Mouse (Mus musculus) megakaryocyte-erythroid progenitor cell, adult 5-6 weeks (primary cell): ENCODE data around the gene Hspbp1. TPM values are rescaled to one million over a fixed set of nuclear protein-coding genes. Genes with fewer than 3 reads are reported as not detected.

Experiments used
- ATAC-seq: replicated peaks from 2 replicates; pipeline ENCODE4 v1.8.0; 2016; ENCODE audit warnings: mild to moderate bottlenecking, inconsistent platforms; ENCODE audit not compliant: severe bottlenecking, poor library complexity, low FRiP score, low TSS enrichment
- total RNA-seq, 2 experiments: library from RNA; stranded (forward) in 1 of 2; stranded (reverse) in 1 of 2; fragments of 200-1000, 215-1000 nt in 1 of 2; fragments of >200 nt in 1 of 2; fragmentation: Nextera tagmentation in 1 of 2; gene quantifications; 2 replicates each; pipeline ENCODE4 v1.2.3; 2014 to 2017

Gene Hspbp1
- total RNA-seq, 2 experiments from 2014 or later: 44.9 to 69.0 TPM

GRCm38 (mm10) chr7:4670655-4671255, 14.1 kb downstream of the Hspbp1 start:
- peak; percentile 96 for ATAC-seq

DNA sequence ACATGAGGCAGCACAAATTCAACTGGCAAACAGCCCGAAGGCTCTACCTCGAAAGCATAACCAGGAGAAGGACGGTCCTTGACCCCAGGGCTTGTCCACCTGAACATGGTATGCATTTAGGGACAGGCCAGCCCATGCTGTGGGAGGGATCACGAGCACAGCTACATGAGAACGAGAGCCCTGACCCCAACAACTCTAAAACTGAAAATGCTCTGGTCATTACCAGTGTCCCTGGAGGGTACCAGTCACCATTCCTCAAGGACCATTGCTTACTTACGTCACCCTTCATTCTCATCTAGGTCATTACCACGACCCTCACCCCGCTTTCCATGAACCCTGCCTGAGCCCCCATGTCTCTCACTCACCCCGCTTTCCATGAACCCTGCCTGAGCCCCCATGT, 15.7 kb downstream of the Hspbp1 start:
- ATAC-seq: no peak

DNA sequence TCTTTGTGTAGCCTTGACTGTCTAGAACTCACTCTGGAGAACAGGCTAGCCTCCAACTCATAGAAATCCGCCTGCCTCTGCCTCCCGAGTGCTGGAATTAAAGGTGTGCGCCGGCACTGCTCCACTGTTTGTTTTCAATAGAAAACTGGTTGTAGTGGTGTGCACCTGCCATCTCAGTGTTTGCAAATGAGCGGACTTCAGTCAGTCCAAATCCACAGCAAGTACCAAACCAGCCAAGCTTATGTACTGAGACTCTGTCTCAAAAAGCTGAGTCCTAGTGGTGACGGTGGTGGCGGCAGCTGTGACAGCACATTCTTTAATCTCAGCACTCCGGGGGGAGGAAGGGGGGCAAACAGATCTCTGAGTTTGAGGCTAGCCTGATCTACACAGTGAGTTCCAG, 16.4 kb downstream of the Hspbp1 start:
- no peak for ATAC-seq

DNA sequence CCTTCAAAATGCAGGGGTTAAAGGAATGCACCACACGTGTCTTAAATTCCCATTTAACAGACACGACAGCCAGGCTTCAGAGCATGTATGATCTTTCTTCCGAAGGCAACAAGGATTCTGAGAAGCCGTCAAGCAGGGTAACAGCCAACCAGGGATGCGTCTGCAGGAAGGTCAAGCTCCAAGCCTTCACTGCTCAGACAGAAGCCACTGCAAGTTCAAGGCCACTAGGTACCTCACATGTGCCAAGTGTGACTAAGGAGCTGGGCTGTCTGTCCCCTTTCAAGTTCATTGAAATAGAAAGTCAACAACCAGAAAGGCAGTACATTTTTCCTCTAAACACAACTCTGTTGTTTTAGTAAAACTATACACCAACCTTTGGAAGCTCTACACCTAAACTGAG, 18.0 kb downstream of the Hspbp1 start:
- no peak for ATAC-seq

GRCm38 (mm10) chr7:4663742-4664141, 21.1 kb downstream of the Hspbp1 start:
- no peak for ATAC-seq

DNA sequence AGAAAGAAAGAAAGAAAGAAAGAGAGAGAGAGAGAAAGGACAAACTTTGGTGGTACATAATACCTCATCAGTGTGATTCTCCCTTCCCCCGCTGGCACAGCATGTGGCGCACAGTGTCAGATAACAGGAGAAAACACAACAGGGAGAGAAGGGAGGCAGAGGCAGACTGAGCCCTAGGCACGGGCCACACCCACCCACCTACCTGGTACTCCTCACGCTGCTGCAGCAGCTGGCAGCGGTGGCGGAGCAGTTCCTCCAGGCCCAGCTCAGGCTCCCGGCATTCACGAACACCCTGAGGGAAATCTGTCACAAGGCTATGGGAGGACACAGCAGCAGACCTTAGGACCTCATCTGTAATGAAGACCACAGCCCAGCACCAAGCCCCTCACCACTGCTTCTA, 21.7 kb downstream of the Hspbp1 start:
- ATAC-seq: peak; percentile 59

DNA sequence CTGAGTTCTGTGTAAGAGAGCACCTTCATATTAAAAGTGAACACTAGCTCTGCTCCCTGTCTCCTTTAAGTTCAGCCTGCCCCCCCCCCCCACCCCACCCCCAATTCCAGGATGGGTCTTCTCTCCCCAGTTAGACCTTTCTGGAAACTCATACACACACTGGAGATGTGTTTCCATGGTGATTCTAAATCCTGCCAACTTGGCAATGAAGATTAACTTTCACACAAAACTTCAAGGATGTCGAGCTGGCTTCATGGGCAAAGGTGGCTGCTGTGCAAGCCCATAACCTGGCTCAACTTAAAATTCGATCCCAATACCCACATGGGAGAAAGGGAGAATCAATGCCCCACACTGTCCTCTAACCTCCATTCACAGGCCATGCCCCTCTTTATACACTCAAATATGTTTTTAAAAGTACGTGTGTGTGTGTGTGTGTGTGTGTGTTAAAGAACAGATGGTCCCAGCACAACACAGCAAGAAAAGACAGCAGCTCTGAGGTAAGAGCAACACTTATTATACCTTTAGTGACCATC, 24.9 kb downstream of the Hspbp1 start:
- ATAC-seq: no peak

DNA sequence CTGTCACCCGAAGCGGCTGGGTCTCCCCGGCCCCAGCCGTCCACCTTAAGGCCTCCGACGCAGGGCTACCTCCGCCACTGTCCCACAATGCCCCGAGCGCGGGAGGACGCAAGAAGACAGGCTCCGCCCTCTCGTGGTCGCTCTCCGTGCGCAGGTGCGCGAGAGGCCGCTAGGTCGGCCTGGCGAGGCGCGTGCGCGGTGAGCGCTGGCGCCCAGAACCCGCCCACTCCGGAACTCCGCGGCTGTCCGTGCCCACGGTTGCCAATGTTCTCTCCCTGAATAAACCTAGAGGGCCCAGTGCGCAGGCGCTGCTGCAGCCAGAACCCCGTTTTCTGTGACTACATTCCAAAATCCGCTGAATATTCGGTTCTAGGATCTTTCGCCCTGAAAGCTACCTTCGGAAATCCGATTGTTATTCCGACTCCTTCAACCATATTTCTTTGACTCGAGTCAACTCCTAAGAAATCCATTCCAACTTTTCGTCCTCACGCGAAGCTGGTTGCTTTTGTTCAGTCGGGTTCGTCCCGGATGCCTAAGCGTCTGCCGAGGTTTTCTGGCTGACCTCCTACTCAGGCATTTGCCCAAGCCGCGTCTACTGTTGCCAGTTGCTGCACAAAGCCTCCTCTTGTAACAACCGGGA, 25.8 kb downstream of the Hspbp1 start, which contains the start of gene Ppp6r1:
Gene Ppp6r1 (minus strand): TSS at position 108 of the 640 bp plus-strand sequence.
- ATAC-seq: peak; percentile 83

DNA sequence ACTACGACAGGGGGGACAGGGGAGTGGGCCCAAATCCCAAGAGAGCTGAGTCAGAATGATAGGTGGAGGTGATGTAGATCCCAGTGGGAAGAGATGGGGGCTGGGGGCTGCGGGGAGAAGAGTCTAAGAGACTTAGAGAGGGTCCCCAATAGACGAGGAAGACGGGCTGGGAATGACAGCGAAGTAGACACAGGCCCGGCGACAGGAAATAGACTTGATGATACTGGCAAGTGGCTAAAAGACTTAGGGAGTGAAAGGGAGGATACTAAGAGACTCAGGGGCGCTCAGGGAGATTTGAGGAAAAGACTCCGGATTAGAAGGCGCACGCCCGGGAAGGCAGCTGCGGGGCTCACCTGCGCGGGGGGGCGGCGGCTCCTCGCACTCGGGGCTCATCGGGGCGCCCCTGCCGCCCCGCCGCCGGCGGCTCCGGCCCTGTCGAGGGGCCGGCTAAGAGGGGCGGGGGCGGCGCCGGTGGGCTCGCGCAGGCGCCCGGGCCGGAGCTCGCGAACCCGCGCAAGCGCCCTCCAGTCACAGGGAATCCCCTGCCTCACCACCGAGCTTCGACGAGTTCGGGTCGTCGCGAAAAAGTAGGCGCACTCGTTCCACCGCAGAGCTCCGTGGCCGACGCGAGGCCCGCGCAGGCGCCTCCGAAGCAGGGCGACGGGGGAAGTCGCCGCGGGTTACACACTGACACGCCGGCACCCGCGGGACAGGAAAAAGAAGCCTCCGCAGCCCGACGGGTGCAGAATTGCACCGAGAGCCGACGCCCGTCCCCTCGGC, 26.6 kb downstream of the Hspbp1 start:
- peak; percentile 16 for ATAC-seq

- no peak for ATAC-seq
Measured at GRCm38 (mm10) chr7:4657521-4658127, 27.2 kb downstream of the Hspbp1 start.

DNA sequence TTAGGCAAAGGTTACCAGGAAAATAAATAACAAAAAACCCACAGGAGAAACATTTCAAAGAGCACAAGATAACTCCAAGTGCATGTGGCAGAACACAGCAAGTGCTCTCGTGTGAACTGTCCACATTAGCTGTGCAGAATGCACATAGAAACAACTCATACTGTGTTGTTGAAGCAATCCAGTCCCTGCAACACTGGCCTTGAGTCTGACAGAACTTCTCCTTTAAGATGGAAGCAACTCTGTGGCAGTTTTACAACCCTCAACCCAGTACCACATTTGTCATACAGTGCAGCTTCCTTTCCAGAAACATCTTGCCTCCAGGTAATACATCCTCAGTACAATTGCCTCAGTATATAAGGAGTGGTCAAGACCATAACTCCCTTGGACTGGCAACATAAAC, 28.1 kb downstream of the Hspbp1 start:
- ATAC-seq: no peak

GRCm38 (mm10) chr7:4655916-4656315, 29.0 kb downstream of the Hspbp1 start:
- ATAC-seq: no peak

GRCm38 (mm10) chr7:4655393-4655792, 29.5 kb downstream of the Hspbp1 start:
- no peak for ATAC-seq

- ATAC-seq: no peak
Measured at GRCm38 (mm10) chr7:4654221-4654620, 30.6 kb downstream of the Hspbp1 start.

DNA sequence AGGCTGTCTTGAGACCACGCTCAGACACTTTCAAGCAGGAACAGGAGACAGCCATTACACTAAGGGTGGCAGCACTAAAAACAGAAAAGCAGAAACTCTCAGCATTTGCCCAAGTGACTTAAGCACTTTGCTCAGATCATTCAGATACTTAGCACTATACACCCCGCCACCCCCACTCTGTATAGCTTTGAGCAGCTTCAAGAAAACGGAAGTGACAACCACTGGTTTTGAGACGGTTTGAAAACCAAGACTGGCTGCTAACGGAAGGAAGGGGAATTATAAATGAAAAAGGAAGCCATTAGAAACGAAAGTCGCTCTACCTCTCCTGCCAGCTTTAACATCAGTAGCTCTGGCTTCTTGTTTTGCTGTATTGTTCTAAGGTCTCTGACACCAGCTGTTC, 31.1 kb downstream of the Hspbp1 start:
- peak; percentile 44 for ATAC-seq

DNA sequence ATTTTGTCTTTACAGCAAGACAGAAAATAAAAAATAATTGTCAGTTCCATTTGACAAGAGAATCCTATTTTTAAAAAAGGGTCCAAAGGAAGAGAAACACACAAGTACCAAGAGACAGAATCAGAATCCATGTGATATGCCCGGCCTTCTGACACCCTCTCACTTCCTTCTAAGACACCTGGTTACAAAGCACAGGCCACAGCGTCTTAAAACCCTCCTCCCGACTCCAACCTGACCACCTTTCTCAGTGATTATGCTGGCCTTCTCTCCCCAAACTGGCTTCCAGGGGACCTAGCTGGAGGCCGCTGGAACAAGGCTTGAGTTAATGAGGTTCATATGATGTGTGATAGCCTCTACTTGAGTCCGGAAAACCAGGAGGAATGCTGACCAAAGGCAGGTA, 31.5 kb downstream of the Hspbp1 start:
- no peak for ATAC-seq

DNA sequence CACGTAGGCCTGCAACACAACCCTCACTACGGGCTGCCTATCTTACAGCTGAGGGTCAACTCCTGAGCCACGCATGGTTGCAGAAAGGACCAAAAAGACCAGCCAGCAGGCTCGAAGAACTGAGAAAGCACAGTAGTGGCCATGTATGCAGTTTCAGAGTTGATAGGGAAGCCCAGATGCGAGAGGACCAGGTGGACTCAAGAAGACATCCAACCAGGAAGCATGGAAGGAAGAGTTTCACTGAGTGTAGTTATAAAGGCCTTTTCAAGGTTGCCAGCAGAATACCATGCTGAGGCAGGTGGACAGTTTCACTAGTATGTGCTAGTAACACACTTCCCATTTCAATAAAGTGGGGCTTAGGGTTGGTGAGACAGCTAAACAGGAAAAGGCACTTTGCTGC, 32.1 kb downstream of the Hspbp1 start:
- no peak for ATAC-seq

GRCm38 (mm10) chr7:4651581-4651980, 33.3 kb downstream of the Hspbp1 start:
- no peak for ATAC-seq

DNA sequence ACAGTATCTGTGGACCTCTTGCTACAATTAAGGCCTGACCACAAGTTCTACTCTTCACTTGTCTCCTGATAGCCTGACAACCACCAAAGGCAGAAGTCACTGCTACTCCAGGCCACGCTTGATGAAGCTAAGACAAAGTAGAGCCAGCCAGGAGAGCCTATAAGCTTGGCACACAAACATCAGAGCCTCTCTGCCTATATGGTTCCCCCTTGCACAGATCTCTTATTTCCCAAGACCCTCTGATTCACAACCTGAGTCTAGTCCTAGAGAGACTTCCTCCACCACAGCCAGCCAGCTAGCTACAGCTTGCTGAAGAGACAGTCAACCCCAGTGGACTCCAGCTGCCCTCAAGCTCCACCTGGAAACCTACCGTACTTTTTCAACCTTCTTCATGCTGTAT, 36.9 kb downstream of the Hspbp1 start:
- no peak for ATAC-seq

- ATAC-seq: peak; percentile 76
Measured at GRCm38 (mm10) chr7:4647291-4647690, 37.6 kb downstream of the Hspbp1 start.
